Mouse (Mus musculus): ENCODE measurements around the gene Arhgef11.

The Arhgef11 gene

DNA sequence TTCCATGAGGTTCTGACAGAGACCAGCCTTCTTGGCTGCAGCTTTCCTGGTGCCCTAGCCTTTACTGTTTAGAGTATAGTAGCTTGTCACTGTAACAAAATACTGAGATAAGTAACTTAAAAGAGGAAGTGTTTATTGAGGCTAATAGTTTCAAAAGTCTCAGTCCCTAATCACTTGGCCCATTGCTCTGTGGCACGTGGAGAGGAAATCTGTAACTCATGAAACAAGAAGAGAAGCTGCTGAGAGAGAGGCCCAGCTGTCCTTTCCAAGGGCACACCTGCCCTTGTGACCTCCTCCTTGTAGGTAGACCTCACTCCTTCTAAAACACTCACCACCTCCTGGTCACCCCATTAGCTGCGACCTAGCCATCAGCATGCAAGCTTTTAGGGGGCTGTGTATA lies 101.2 kb downstream of the Arhgef11 start:
- no peak for DNase-seq (ENCODE audit: low spot score)

GRCm38 (mm10) chr3:87724556-87724955 lies 107.2 kb downstream of the Arhgef11 start:
- no peak for DNase-seq (ENCODE audit: low spot score)

DNA sequence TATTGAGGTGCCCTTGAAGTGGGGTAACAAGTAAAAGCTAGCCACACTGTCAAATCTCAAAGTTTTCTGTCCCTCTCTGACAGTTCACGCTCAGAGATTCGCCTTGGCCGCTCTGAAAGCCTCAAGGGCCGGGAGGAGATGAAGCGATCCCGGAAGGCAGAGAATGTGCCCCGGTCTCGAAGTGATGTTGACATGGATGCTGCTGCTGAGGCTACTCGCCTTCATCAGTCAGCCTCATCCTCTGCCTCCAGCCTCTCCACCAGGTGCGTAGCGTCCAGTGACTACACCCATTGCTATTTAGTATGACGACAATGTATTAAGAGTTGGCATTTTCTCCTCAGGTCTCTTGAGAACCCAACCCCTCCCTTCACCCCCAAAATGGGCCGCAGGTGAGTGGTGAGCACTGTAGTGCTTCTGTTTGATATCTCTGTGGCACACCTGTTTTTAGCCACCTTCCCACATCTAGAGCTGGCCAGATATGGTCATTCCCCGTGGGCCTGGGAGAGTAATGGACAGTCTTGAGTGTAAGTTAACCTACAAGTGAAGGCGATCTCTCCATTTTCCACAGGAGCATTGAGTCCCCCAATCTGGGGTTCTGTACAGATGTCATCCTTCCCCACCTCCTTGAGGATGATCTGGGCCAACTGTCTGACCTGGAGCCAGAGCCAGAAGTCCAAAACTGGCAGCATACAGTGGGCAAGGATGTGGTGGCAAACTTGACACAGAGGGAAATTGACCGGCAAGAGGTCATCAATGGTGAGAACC lies 108.2 kb downstream of the Arhgef11 start:
- DNase-seq (ENCODE audit: low spot score) = no peak

DNA sequence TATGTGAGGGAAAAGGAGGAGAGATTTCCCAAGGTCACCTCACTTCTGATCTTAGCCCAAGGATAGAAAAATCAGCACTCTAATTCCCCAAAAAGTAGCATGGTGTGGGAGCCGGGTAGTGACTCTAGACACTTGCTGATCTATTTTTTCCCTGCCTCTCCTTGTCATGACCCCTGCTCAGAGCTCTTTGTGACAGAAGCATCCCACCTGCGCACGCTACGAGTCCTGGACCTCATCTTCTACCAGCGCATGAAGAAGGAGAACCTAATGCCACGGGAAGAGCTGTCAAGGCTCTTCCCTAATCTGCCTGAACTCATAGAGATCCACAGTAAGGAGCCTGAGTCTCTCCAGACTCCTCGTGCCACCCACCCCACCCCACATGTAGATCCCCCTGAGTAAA lies 108.8 kb downstream of the Arhgef11 start:
- no peak for DNase-seq (ENCODE audit: low spot score)

- no peak for DNase-seq (ENCODE audit: low spot score)
Observed at GRCm38 (mm10) chr3:87728696-87729095, 111.3 kb downstream of the Arhgef11 start.

DNA sequence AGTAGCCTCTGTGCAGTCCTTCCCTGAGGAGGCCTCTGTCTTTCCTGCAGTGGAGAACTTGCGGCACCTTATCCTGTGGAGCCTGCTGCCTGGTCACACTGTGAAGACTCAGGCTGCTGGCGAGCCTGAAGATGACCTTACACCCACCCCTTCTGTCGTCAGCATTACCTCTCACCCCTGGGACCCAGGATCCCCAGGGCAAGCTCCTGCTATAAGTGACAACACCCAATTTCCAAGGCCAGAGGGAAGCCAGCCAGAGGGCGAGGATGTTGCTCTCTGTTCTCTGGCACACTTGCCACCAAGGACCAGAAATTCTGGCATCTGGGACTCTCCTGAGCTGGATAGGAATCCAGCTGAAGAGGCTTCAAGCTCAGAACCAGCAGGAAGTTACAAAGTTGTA lies 115.7 kb downstream of the Arhgef11 start:
- DNase-seq (ENCODE audit: low spot score) = no peak

DNA sequence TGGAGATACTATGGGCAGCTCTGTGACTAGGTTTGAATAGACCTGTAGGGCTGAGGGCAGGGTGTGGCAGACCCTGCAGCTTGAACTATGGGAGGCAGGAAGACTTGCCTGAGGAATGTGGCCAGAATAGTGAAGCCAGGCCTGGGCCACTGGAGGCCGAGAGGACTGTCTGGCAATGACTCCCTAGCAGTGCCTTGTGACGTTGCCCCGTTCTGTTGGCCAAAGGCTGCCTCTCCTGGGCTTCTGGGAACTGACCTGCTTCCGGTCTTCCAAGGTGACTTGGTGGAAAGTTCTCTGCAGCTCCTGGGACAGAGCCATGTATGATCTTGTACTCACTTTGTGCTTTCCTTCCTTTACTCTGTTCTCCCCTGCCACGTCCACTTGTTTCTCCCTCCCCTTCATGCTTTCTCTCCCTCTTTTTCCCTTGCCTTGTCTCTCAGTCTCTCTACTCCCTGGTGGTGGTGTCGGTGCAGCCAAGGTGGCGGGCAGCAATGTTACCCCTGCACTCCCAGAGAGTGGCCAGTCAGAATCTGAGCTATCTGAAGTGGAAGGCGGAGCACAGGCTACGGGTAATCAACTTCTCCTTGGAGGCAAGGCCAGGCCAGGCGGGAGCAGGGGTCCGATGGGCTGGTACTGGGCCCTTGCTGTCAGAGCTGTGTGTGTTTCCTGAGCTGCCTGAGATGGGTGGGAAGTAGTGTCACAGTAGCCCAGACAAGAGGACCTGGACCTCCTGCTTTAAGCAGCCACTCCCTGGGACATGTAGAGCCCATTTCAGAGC lies 116.8 kb downstream of the Arhgef11 start:
- DNase-seq (ENCODE audit: low spot score) = no peak

- DNase-seq (ENCODE audit: low spot score) = no peak
Observed at GRCm38 (mm10) chr3:87735335-87735734, 118.0 kb downstream of the Arhgef11 start.

DNA sequence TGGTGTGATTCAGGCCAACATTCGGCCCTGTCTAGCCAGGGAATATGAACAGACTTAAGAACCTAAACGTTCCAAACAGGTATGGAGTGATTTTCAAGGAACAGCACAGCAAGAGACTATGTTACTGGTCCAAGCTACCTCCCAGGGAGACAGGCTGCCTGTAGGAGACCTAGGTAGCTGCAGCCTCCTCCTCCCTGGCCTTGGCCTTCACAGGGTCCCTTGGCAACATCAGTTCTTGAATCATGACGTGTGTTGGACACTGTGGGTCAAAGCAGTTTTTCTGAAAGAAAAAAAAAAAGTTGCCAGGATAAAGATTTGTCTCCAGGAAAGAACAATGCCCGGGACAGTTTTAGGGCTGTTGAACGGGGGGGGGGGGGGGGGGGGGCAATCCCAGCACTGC lies 121.5 kb downstream of the Arhgef11 start:
- DNase-seq (ENCODE audit: low spot score) = no peak

GRCm38 (mm10) chr3:87742013-87742412 lies 124.7 kb downstream of the Arhgef11 start:
- no peak for DNase-seq (ENCODE audit: low spot score)

- no peak for DNase-seq (ENCODE audit: low spot score)
Observed at GRCm38 (mm10) chr3:87742735-87743134, 125.4 kb downstream of the Arhgef11 start.

GRCm38 (mm10) chr3:87743927-87744326 lies 126.6 kb downstream of the Arhgef11 start:
- DNase-seq (ENCODE audit: low spot score) = no peak

DNA sequence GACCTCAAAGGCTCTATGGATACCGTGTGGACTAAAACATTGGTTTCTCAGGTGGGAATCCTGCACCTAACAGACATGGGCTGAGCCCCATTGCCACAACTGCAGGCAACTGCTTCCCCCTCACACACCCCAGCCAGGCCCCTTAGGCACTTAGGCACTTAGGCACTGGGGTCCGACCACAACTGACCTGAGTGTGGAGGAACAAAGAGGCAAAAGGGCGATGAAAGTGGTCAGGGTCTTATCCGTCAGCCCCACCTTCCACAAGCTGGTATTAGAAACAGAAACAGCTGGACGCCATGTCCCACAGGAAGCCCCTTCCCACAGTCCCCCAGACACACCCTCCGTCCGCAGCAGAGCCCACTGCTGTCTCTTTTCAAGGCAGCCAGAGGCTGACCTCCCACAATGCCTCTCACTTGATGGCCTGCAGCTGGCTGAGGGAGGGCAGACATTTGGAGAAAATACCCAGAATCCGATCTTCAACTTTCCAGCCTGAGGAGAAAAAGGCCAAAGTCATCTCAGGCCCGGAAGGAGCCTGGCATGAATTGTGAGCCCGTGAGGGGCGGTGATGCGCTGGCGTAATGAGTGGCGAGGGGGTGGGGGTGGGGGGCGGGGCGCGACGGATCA lies 127.8 kb downstream of the Arhgef11 start:
- no peak for DNase-seq (ENCODE audit: low spot score)

DNA sequence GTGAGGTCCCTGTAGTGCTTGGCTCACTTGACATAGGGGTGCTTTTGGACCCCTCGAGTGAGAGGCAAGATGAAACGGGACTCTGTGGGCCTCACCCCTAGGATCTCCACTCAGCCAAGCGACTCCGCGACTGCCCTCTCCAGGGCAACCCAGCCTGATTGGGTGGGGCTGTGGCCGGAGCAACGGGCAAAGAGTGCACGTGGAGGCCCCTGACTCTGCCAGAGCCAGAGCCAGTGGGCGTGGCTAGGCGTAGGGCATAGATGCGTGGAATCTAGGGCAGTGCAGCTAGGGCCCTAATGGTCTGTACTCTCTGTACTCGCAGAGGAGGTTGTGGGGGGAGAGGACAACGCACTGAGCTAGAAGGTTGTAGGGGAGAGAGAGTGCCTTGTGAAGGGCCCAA lies 131.1 kb downstream of the Arhgef11 start, which contains the start of gene Lrrc71:
Gene Lrrc71 (minus strand): TSS at position 195 of the 400 bp plus-strand sequence.
- no peak for DNase-seq (ENCODE audit: low spot score)

DNA sequence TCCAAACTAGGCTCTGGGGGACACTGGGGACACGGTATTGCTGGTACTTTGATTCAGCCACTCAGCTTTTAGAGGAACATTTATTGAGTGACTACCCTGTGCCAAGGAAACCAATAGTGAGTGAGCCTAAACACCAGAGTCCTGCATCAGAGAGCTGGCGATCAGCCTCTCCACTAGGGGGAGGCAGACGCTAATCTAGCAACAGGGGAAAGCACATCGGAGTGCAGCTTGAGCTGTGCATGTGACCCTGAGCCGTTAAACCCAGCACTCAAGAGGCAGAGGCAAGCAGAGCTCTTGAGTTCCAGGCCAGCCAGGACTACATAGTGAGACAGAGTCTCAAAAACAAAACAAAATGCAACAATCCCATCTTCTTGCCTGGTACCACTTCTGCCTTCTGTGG lies 131.7 kb downstream of the Arhgef11 start:
- DNase-seq (ENCODE audit: low spot score) = peak; percentile 74

DNA sequence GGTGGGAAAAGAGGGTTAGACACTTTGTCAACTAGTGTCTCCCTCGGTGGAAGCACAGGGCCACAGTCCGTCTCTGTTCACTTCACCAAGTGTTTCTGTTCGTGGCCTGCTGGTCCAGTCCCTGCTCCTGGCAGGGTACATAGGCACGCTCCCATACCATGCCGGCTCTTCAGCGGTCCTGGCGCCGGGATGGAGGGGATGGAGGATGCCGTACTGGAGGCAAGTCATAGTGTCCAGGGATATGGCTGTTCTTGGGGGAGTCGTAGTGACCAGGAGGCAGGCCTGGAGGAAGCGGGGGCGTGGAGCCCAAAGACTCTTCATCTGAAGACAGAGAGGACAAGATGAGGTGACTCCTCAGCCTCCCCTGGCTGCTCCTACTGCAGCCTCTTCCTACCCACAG lies 132.6 kb downstream of the Arhgef11 start:
- DNase-seq (ENCODE audit: low spot score) = no peak

GRCm38 (mm10) chr3:87752567-87752966 lies 135.2 kb downstream of the Arhgef11 start:
- no peak for DNase-seq (ENCODE audit: low spot score)

DNA sequence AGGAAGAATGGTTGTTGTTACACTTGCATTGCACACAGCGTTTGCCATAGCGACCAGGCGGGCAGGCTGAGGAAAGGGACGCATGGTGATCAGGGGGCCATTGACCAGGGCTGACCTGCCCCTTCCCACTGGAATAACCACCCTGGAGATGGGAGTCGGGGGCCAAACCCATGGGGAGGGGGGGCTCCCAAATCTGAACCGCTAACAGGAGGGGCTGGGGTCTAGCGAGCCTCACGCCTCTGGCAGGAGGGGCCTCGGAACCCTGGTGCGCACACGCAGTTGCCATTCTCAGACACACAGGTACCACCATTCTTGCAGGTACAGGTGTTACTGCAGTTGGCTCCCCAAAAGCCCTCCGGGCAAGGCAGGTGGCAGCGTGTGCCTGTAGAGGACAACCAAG lies 136.5 kb downstream of the Arhgef11 start:
- no peak for DNase-seq (ENCODE audit: low spot score)

DNA sequence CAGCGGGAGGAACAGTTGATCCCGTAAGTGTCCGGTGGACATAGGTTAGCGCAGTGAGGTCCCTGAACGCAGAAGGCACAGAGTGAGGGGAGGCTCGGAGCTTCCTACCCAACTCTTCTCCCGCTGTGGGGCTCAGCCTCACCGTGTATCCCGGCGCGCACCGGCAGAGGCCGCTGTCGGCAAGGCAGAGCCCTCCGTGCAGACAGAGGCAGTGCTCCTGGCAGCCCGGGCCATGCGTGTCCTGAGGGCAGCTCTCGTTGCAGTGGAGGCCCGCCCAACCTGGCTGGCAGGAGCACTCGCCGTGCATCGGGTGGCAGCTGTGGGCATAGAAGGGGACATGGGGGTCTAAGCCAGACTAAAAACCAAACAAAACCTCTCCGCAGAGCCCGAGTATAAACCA lies 138.6 kb downstream of the Arhgef11 start:
- DNase-seq (ENCODE audit: low spot score) = peak; percentile 79

DNA sequence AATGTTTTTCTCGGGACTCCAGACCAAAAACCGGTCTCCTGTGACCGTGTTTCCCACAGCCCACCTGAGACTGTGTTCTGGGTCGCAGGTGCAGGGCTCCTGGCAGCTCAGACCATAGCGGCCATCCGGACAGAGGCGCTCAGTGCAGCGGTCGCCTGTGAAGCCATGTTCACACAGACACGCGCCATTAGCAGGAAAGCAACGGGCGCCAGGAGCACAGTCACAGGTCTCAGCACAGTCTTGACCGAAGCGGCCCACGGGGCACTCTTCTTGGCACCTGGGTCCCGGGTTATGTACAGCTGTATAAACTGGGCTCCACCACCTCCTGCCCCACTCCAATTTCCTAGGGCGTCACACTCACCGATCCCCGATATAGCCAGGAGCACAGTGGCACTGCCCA lies 139.1 kb downstream of the Arhgef11 start:
- DNase-seq (ENCODE audit: low spot score) = no peak

GRCm38 (mm10) chr3:87758641-87759040 lies 141.3 kb downstream of the Arhgef11 start:
- no peak for DNase-seq (ENCODE audit: low spot score)

DNA sequence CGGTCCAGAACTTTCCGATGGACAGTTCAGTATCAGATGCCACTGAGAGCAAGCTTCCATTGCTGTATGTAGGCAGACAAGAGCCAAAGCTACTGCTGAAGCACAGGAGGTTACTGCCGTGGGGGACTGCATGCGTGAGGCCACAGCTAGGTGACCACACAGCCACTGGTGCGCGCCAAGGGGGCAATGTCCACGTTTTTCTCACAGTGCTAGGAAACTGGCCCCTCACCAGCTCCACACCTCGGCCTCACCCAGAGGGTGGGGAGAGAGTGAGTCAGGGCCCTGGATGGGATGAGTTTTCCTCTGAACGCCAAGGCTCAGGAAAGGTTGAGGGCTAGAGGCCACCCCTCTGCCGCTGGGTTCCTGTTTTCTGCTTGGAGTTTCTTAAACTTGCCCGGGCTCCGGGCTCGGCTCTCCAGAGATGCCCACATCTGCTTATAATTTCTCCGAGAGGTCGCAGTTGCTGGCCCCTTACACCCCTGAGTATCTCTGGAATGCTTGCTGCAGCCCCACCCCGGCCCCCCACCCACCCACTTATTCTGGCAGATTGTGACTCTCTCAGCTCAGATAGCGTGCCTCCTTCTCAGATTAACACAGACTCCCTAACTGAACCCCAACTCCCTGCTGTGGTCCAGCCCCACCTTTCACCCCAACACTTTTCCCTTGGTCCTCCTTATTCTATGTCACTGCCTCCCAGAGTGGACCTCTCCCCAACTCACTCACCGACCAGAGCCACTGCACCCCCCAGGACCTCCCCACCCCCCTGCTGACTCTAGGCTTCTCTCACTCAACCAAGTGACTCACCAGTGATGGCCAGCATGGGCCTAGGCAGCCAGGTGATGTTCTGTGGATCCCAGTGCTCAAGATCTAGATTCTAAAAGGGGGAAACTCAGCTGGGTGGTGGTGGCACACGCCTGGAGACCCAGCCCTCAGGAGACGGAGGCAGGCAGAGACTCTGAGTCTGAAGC lies 144.3 kb downstream of the Arhgef11 start:
- DNase-seq (ENCODE audit: low spot score) = no peak
